Mouse (Mus musculus) erythroblast, embryonic 14.5 days (primary cell): Measurements from ENCODE around the gene Astn1.

Source experiments
- GATA1 ChIP-seq: IDR thresholded peaks from 2 replicates; pipeline ENCODE4 v1.6.1; 2012; ENCODE audit warnings: low read length, inconsistent platforms, mixed read lengths
- TAL1 ChIP-seq: IDR thresholded peaks from 3 replicates; pipeline ENCODE4 v1.6.1; 2012; ENCODE audit warnings: low read length, inconsistent platforms, mixed read lengths

DNA sequence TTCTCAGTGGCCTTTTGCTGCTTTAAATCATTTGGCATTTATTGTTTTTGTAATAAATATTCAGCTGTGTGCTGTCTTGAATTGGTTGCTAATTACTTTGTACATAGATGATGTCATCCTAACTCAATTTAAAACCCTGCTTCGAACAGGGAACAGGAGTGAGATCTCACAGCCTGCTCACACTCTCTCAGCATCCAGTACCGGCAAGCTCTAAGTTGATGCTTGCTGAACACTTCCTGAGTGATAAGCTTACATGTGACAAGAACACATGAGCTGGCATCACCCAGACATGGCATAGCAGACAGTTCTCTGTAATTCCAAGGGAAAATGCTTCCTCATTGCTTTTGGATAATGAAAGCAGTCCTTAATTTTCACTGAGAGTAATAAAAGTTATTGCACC, 38.8 kb downstream of the Astn1 start:
- TF ChIP-seq GATA1 (no peak), TAL1 (no peak)
